Mouse (Mus musculus) gastrocnemius, adult 2 months (tissue): ENCODE measurements around the gene Vmn1r30. TPM values are rescaled to one million over a fixed set of nuclear protein-coding genes. Genes with fewer than 3 reads are reported as not detected.

ENCODE experiments used
- DNase-seq: peaks from one replicate; pipeline ENCODE4 v3.0.0; 2022
- H3K27ac ChIP-seq: fragments of 200-600 bp; 2 replicates; pipeline ENCODE4 v1.8.1; 2022; ENCODE audit warnings: mild to moderate bottlenecking
- H3K4me3 ChIP-seq: fragments of 200-600 bp; 2 replicates; pipeline ENCODE4 v1.8.1; 2022; ENCODE audit warnings: mild to moderate bottlenecking, moderate library complexity
- CTCF ChIP-seq: fragments of 200-600 bp; IDR thresholded peaks from 2 replicates; pipeline ENCODE4 v1.8.1; 2022; ENCODE audit warnings: antibody characterized with exemption, mild to moderate bottlenecking, moderate library complexity
- intact Hi-C: fragments of 180-260 bp; cut with DNase I; formaldehyde crosslinking; loops from one replicate; pipeline ENCODE4 v1.15.1; 2025
- long read RNA-seq, 2 experiments: library from polyadenylated mRNA; stranded (forward); transcript quantifications; one replicate each; pipeline ENCODE4 v2.0.0; 2021
- total RNA-seq, 2 experiments: library from RNA; stranded (reverse); gene quantifications; 2 replicates each; pipeline ENCODE4 v1.2.3; 2021

The Vmn1r30 gene
- total RNA-seq: not detected
- long read RNA-seq, experiment 1: 0 reads
- long read RNA-seq, experiment 2: 0 reads

DNA sequence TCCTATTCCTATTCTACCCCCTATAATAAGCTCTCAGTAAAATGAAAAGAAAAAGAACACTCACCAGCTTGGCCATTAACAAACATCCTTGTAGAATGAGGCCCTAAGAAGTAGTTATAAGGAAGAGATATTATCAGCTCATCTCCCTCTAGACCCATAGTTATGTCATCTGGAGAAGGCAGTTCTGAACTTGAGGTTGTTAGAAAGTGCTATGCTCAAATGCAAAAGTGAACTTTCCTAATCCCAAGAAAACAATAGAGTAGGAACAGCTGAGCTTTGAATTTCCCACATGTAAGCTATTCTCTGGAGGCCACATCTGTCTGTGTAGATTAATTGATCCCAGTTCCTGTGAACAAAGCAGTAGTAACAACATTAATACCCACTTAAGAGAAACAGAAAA, at the start of gene Vmn1r30:
Gene Vmn1r30 (minus strand): TSS at position 101 of the 400 bp plus-strand sequence.
- no peak for TF ChIP-seq CTCF
- intact Hi-C loops: no loop called here

DNA sequence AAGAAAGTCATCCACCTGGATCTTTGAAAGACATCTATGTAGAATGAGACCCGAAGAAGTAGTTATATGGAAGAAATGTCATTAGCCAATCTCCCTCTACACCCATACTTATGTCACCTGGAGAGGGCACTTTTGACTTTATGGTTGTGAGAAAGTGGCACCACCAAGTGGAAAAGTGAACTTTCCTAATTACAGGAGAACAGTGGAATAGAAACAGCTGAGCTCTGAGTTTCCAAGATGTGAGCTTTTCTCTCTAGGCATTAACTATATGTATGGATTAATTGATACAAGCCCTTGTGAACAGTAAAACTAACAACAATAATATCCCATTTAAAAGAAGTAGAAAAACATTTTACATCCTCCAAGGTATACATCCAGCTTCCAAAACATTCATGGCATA, 32.0 kb upstream of the Vmn1r30 start, which contains the start of gene Vmn1r31:
Gene Vmn1r31 (minus strand): TSS at position 101 of the 400 bp plus-strand sequence.
- Histone ChIP-seq H3K4me3 (no peak within 1 kb of the TSS), H3K27ac (no peak within 1 kb of the TSS)
- intact Hi-C loops: no loop called here
- DNase-seq: no peak
- TF ChIP-seq CTCF: no peak

More for the DNA sequence above, at the start of gene Vmn1r30:
- H3K4me3 ChIP-seq: no peak within 1 kb of the TSS
- H3K27ac ChIP-seq: no peak within 1 kb of the TSS
- DNase-seq: no peak

Other genes starting within 250 kb of the Vmn1r30 start
- gene Vmn1r27, start 224.6 kb downstream of the Vmn1r30 start, total RNA-seq: not detected
- not detected for gene Vmn1r28, start 181.3 kb downstream of the Vmn1r30 start, total RNA-seq
- not detected for gene Vmn1r29, start 141.8 kb downstream of the Vmn1r30 start, total RNA-seq
- not detected for gene Vmn1r31, start 31.9 kb upstream of the Vmn1r30 start, total RNA-seq
- gene Abcg2, start 141.1 kb upstream of the Vmn1r30 start, total RNA-seq: 10 to 100 TPM; 16.5 to 16.9 TPM